Mouse (Mus musculus) telencephalon, adult 2 months (tissue): ENCODE results near the gene Ampd2.

ENCODE experiments used
- DNase-seq: peaks from one replicate; pipeline ENCODE4 v3.0.0-alpha.2; 2011; ENCODE audit warnings: low read depth, low spot score

The Ampd2 gene

GRCm38 (mm10) chr3:108094976-108095760, 8.7 kb upstream of the Ampd2 start:
- DNase-seq: no peak

GRCm38 (mm10) chr3:108094146-108094545, 7.7 kb upstream of the Ampd2 start:
- DNase-seq: no peak

- no peak for DNase-seq
These were observed 6.9 kb upstream of the Ampd2 start for GRCm38 (mm10) chr3:108093306-108093705.

- DNase-seq: no peak
These were observed 6.2 kb upstream of the Ampd2 start, which contains the start of gene Gnat2 for GRCm38 (mm10) chr3:108092536-108093115. TSS of gene Gnat2 (plus strand) at chr3:108092789.

GRCm38 (mm10) chr3:108092030-108092429, 5.6 kb upstream of the Ampd2 start:
- DNase-seq: no peak

- no peak for DNase-seq
These were observed 4.1 kb upstream of the Ampd2 start for GRCm38 (mm10) chr3:108090561-108090960.

GRCm38 (mm10) chr3:108089916-108090315, 3.5 kb upstream of the Ampd2 start:
- DNase-seq: no peak

GRCm38 (mm10) chr3:108088842-108089380, 2.5 kb upstream of the Ampd2 start:
- no peak for DNase-seq

- DNase-seq: no peak
These were observed 878 bp upstream of the Ampd2 start for GRCm38 (mm10) chr3:108087329-108087728.

GRCm38 (mm10) chr3:108085721-108086469, 556 bp downstream of the Ampd2 start:
- DNase-seq: no peak

GRCm38 (mm10) chr3:108085281-108085720, 1.1 kb downstream of the Ampd2 start:
- DNase-seq: peak; percentile 77

- DNase-seq: no peak
These were observed 1.6 kb downstream of the Ampd2 start for GRCm38 (mm10) chr3:108084767-108085270.

GRCm38 (mm10) chr3:108083904-108084407, 2.5 kb downstream of the Ampd2 start:
- no peak for DNase-seq

- no peak for DNase-seq
These were observed 3.3 kb downstream of the Ampd2 start for GRCm38 (mm10) chr3:108083161-108083560.

GRCm38 (mm10) chr3:108082251-108082875, 4.1 kb downstream of the Ampd2 start:
- no peak for DNase-seq

- DNase-seq: no peak
These were observed 4.8 kb downstream of the Ampd2 start for GRCm38 (mm10) chr3:108081681-108082080.

- no peak for DNase-seq
These were observed 9.6 kb downstream of the Ampd2 start for GRCm38 (mm10) chr3:108076836-108077235.

GRCm38 (mm10) chr3:108072983-108073569, 13.4 kb downstream of the Ampd2 start:
- DNase-seq: no peak

- DNase-seq: no peak
These were observed 15.9 kb downstream of the Ampd2 start for GRCm38 (mm10) chr3:108070295-108071293.
